Mouse (Mus musculus): ENCODE data around the gene Jmjd6. TPM values are rescaled to one million over a fixed set of nuclear protein-coding genes. Genes with fewer than 3 reads are reported as not detected.

Jmjd6 gene
- polyA plus RNA-seq, 1 experiment from 2014 or later = 63.7 TPM

DNA sequence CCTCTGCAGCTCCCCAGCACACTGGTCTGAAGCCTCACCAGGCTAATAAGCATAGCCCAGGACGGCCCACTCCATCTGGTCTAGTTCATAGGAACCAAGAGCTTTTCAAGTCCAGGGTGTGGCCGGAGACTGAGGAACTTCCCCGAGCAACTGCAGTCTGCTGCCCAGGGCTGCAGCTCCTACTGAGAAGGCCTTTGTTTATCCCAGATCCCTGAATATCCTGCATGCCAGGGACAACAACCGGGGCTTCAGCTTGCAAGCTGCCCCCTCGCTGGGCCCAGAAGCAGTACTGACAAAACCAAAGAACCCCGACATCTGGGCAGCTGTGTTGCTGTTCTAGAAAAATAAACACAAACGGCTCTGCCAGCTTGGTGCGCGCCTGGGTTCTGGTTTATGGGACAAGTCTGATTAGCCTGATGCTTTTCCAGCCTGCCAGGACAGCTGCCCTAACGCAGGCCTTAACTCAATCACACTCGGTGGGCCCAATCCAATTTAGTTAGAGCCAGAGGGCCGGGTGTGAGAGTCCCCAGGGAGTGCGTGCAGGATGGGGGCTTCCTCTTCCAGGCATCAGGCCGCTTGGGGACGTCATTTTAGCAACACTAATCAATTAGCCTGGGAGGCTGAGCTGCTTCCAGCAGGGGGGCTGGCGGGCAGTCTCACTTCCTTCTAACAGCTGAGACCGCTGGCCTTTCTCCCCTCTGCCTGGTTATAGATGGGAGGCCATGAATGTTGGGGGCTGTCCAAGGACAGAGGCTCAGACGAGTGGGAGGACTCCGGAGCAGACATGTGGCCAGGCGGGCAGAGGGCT lies 29.0 kb downstream of the Jmjd6 start:
- Histone ChIP-seq H3K4me1 (ENCODE audit: control insufficient read depth in 2 of 2, insufficient read depth in 2 of 2, low read length in 2 of 2) (peaks cover 39 to 57% of the 10 kb centered on the region in 2 experiments), H3K9ac (ENCODE audit: low read length) (peak overlapping the region; percentile 49), H3K4me3 (ENCODE audit: control insufficient read depth in 1 of 2, insufficient read depth in 1 of 2, low read depth in 1 of 2, low read length in 2 of 2) (no peak overlapping the region), H3K36me3 (ENCODE audit: control insufficient read depth, insufficient read depth, low read length) (peaks cover 4% of the 10 kb centered on the region), H3K9me3 (ENCODE audit: control insufficient read depth, low read length) (no peaks in the 10 kb centered on the region), H3K4me2 (ENCODE audit: low read length) (peak overlapping the region; percentile 27; the same call in 1 of the 2 replicates), H3K27me3 (ENCODE audit: control insufficient read depth, insufficient read depth, low read length) (no peaks in the 10 kb centered on the region; the same call in 1 of the 2 replicates), H3K27ac (replicated peaks in 1 of 2; ENCODE audit: control insufficient read depth in 1 of 2, insufficient read depth in 1 of 2, low read depth in 2 of 2, low read length in 2 of 2) (peak overlapping the region; percentile 68 to 79)
- WGBS = 31% methylated on average over 20 of the region's 20 CpGs
- ATAC-seq (ENCODE audit: insufficient number of reproducible peaks, insufficient read depth, low FRiP score, low read depth) = 0 out of 2 replicates have a peak, but pooled peaks have one; percentile 10

DNA sequence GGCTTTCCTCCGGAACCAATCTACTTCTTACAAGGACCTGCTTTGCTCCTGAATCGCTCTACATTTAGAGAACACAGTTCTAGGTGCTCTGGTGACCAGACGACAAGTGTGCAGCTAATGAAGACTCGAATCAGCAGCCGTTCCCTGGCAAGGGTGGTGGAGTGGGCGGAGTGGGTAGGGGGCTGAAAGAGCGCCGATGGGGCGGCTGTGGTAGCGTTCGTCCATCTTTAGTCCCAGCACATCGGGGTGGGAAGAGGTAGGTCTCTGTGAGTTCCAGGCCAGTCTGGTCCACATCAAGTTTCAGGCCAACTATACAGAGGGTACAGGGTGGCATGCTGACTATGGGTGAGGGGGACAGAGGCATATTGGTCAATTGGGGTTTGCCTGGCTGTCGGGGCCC lies 29.6 kb downstream of the Jmjd6 start:
- no peak overlapping the region for H3K4me3 ChIP-seq (ENCODE audit: control insufficient read depth in 1 of 2, insufficient read depth in 1 of 2, low read depth in 1 of 2, low read length in 2 of 2)
- 84% methylated on average over 13 of the region's 13 CpGs for WGBS
- H3K4me1 ChIP-seq (ENCODE audit: control insufficient read depth in 2 of 2, insufficient read depth in 2 of 2, low read length in 2 of 2) = peaks cover 39 to 51% of the 10 kb centered on the region in 2 experiments
- H3K36me3 ChIP-seq (ENCODE audit: control insufficient read depth, insufficient read depth, low read length) = peaks cover 9% of the 10 kb centered on the region
- no peaks in the 10 kb centered on the region; the same call in 1 of the 2 replicates for H3K27me3 ChIP-seq (ENCODE audit: control insufficient read depth, insufficient read depth, low read length)
- no peaks in the 10 kb centered on the region for H3K9me3 ChIP-seq (ENCODE audit: control insufficient read depth, low read length)
- ATAC-seq (ENCODE audit: insufficient number of reproducible peaks, insufficient read depth, low FRiP score, low read depth) = no peak
- no peak overlapping the region for H3K4me2 ChIP-seq (ENCODE audit: low read length)
- peak overlapping the region; percentile 49; the same call in 1 of the 2 replicates for H3K9ac ChIP-seq (ENCODE audit: low read length)
- H3K27ac ChIP-seq (replicated peaks in 1 of 2; ENCODE audit: control insufficient read depth in 1 of 2, insufficient read depth in 1 of 2, low read depth in 2 of 2, low read length in 2 of 2) = peak overlapping the region; percentile 68 to 79

DNA sequence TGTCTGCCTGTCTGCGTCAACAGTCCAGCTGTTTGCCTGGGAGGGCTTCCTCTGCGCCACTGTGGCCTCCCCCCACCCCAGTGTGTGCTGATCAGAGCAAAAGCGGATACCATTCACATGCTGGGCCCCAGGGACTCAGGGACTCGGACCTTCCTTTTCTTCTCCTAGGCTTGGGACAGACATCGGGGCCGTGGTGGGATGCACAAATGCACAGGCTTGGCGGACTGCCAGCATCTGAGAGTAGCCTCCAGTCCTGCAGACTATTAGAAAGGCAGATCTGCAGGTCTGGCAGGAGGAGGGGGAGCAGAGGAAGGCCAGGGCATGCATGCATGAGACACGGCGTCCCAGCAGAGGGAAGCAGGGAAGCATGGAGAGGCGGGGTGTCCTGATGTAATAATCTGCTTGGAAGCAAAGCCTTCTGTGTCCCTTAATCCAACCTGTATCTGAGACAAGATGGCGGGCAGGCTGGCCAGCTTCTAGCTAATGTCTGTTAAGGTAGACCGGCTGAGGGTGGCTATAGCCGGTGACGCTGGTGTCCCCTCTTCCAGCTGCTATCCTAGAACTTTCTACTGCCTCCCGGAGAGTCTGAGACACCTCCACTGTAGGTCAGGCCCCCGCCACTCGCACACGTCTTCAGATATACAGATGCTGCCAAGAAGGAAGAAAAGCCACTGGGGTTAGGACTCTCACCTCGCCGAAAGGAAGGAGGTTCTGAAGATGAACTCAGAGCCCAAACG lies 30.3 kb downstream of the Jmjd6 start:
- 42% methylated on average over 21 of the region's 21 CpGs for WGBS
- ATAC-seq (ENCODE audit: insufficient number of reproducible peaks, insufficient read depth, low FRiP score, low read depth) = peak; percentile 19; the same call in 1 of the 2 replicates
- no peaks in the 10 kb centered on the region; the same call in 1 of the 2 replicates for H3K27me3 ChIP-seq (ENCODE audit: control insufficient read depth, insufficient read depth, low read length)
- H3K9ac ChIP-seq (ENCODE audit: low read length) = peak overlapping the region; percentile 49; the same call in 1 of the 2 replicates
- no peaks in the 10 kb centered on the region for H3K9me3 ChIP-seq (ENCODE audit: control insufficient read depth, low read length)
- H3K4me3 ChIP-seq (ENCODE audit: control insufficient read depth in 1 of 2, insufficient read depth in 1 of 2, low read depth in 1 of 2, low read length in 2 of 2) = no peak overlapping the region
- peak overlapping the region; percentile 59 to 68 for H3K27ac ChIP-seq (replicated peaks in 1 of 2; ENCODE audit: control insufficient read depth in 1 of 2, insufficient read depth in 1 of 2, low read depth in 2 of 2, low read length in 2 of 2)
- peaks cover 9% of the 10 kb centered on the region for H3K36me3 ChIP-seq (ENCODE audit: control insufficient read depth, insufficient read depth, low read length)
- H3K4me2 ChIP-seq (ENCODE audit: low read length) = peak overlapping the region; percentile 9; the same call in 1 of the 2 replicates
- H3K4me1 ChIP-seq (ENCODE audit: control insufficient read depth in 2 of 2, insufficient read depth in 2 of 2, low read length in 2 of 2) = peaks cover 40 to 51% of the 10 kb centered on the region in 2 experiments

DNA sequence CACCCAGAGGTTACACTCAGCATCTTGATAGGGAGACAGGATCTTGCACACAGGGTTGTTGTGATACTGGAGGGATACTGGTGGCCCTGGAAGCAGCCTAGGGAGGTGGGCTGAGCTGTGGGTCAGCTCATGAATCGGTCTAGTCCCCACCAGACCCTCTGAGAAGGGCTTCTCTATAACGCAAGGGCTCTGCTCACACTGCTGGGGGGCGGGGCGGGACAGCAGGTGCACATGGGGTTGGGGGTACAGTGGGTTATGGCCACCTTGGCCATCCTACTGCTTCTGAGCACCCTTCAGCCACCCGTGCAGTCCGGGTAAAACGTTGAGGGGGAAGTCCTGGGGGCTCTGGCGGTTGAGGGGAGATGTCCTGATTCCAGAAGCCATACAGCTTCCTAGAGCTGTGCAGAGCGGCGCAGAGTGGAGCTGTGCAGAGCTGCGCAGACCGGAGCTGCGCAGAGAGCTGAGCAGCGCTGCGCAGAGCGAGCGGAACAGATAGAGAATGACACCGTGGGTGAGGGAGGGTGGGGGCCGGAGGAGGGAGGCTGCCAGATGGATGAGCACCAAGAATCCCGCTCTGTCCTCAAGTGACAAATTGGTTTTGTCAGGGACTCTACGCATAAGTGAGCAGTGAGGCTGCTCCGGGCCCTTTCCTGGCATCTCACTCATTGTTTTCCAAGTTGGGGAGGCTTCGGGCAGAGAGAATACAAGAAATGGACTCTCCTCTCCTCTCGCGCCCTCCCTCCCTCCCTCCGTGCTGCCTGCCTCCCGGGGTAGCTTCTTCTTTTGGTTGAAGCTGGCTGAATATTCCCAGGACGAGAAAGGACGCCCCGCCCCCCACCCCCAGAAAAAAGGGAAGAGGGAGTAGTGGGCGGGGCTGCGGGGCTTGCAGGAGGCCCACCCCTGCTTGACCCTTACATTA lies 32.0 kb downstream of the Jmjd6 start:
- Histone ChIP-seq H3K36me3 (ENCODE audit: control insufficient read depth, insufficient read depth, low read length) (peaks cover 9% of the 10 kb centered on the region), H3K27ac (replicated peaks in 1 of 2; ENCODE audit: control insufficient read depth in 1 of 2, insufficient read depth in 1 of 2, low read depth in 2 of 2, low read length in 2 of 2) (peak overlapping the region in 1 of 2 experiments; percentile 66; a peak in 2 of 4 replicates), H3K27me3 (ENCODE audit: control insufficient read depth, insufficient read depth, low read length) (no peaks in the 10 kb centered on the region; the same call in 1 of the 2 replicates), H3K9me3 (ENCODE audit: control insufficient read depth, low read length) (no peaks in the 10 kb centered on the region), H3K4me3 (ENCODE audit: control insufficient read depth in 1 of 2, insufficient read depth in 1 of 2, low read depth in 1 of 2, low read length in 2 of 2) (peak overlapping the region; percentile 40 to 47), H3K9ac (ENCODE audit: low read length) (peak overlapping the region; percentile 70), H3K4me1 (ENCODE audit: control insufficient read depth in 2 of 2, insufficient read depth in 2 of 2, low read length in 2 of 2) (peaks cover 38 to 53% of the 10 kb centered on the region in 2 experiments), H3K4me2 (ENCODE audit: low read length) (peak overlapping the region; percentile 81)
- ATAC-seq (ENCODE audit: insufficient number of reproducible peaks, insufficient read depth, low FRiP score, low read depth) = peak; percentile 63
- 15% methylated on average over 31 of the region's 32 CpGs for WGBS

DNA sequence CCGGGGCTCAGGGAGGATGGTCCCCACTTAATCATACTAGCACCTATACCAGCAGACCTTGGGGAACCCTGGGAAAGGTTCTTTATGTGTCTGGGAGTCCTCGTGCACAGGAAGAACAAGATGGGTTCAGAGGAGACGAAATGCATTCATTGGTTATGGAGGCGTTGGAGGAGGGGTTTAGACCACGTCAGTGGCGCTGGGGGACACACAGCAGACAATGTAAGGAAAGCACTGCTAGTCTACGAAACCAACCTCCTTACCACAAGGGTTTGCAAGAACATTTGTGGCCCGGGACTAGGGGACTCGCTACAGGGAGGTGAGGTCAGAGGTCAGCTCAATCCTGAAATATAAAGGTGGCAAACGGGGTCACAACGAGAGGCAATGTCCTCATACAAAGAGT lies 32.7 kb downstream of the Jmjd6 start:
- Histone ChIP-seq H3K27me3 (ENCODE audit: control insufficient read depth, insufficient read depth, low read length) (no peaks in the 10 kb centered on the region; the same call in 1 of the 2 replicates), H3K36me3 (ENCODE audit: control insufficient read depth, insufficient read depth, low read length) (peaks cover 9% of the 10 kb centered on the region), H3K4me3 (ENCODE audit: control insufficient read depth in 1 of 2, insufficient read depth in 1 of 2, low read depth in 1 of 2, low read length in 2 of 2) (no peak overlapping the region), H3K9me3 (ENCODE audit: control insufficient read depth, low read length) (no peaks in the 10 kb centered on the region), H3K4me1 (ENCODE audit: control insufficient read depth in 2 of 2, insufficient read depth in 2 of 2, low read length in 2 of 2) (peaks cover 35 to 52% of the 10 kb centered on the region in 2 experiments), H3K4me2 (ENCODE audit: low read length) (no peak overlapping the region), H3K27ac (replicated peaks in 1 of 2; ENCODE audit: control insufficient read depth in 1 of 2, insufficient read depth in 1 of 2, low read depth in 2 of 2, low read length in 2 of 2) (no peak overlapping the region), H3K9ac (ENCODE audit: low read length) (peak overlapping the region; percentile 70; the same call in 1 of the 2 replicates)
- ATAC-seq (ENCODE audit: insufficient number of reproducible peaks, insufficient read depth, low FRiP score, low read depth) = no peak
- WGBS = 86% methylated on average over 11 of the region's 11 CpGs

DNA sequence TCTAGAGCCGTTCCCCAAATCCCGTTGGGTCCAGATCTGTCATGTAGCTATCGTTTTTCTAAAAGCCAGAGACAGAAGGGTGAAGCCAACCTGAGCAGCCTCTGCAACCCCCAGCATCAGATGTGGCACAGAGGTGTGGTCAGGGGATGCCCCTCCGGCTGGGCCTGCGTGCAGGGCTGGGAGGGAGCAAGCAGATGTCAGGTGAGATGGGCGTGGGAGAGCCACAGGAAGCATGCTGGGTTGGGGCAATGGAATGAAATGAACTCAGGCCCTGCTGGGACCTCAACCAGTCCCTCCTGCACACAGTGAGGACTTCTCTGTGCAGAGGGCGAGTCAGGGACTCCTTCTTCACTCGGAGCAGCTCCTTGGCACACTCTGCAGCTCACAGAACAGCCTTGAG lies 33.7 kb downstream of the Jmjd6 start:
- Histone ChIP-seq H3K36me3 (ENCODE audit: control insufficient read depth, insufficient read depth, low read length) (peaks cover 9% of the 10 kb centered on the region), H3K9ac (ENCODE audit: low read length) (no peak overlapping the region), H3K4me2 (ENCODE audit: low read length) (no peak overlapping the region), H3K27me3 (ENCODE audit: control insufficient read depth, insufficient read depth, low read length) (no peaks in the 10 kb centered on the region; the same call in 1 of the 2 replicates), H3K4me3 (ENCODE audit: control insufficient read depth in 1 of 2, insufficient read depth in 1 of 2, low read depth in 1 of 2, low read length in 2 of 2) (no peak overlapping the region), H3K4me1 (ENCODE audit: control insufficient read depth in 2 of 2, insufficient read depth in 2 of 2, low read length in 2 of 2) (peaks cover 28 to 42% of the 10 kb centered on the region in 2 experiments), H3K27ac (replicated peaks in 1 of 2; ENCODE audit: control insufficient read depth in 1 of 2, insufficient read depth in 1 of 2, low read depth in 2 of 2, low read length in 2 of 2) (no peak overlapping the region), H3K9me3 (ENCODE audit: control insufficient read depth, low read length) (no peaks in the 10 kb centered on the region)
- ATAC-seq (ENCODE audit: insufficient number of reproducible peaks, insufficient read depth, low FRiP score, low read depth) = no peak
- WGBS = 75% methylated on average over 8 of the region's 8 CpGs

All from heart, embryonic 14.5 days (tissue).